Mouse (Mus musculus) megakaryocyte, embryonic 14.5 days (primary cell): ENCODE data around the gene Srgap3.

ENCODE experiments used
- FLI1 ChIP-seq: IDR thresholded peaks from 2 replicates; pipeline ENCODE4 v1.6.1; 2012; ENCODE audit warnings: low read length, inconsistent platforms, mixed read lengths
- GATA1 ChIP-seq: IDR thresholded peaks from 3 replicates; pipeline ENCODE4 v1.6.1; 2012; ENCODE audit warnings: mixed read lengths, low read length, inconsistent platforms, borderline replicate concordance

DNA sequence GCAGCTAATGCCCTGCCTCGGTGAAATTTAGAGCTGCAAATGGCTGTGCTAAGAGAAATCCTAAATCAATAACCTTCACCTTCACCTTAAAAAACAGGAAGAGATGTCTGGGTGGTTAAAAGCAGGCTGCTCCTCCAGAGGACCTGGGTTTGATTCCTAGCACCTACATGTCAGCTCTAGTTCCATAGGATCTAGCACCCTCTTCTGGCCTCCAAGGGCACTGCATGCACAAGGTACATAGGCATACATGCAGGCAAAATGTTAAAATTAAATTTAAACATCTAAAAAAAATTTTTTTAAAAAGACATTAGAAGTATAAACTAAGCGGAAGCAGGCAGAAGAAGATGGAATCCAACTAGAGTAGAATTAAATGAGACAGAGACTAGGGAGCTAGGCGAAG lies 214.6 kb downstream of the Srgap3 start:
- TF ChIP-seq GATA1 (no peak), FLI1 (no peak)
